Mouse (Mus musculus) neutrophil, adult 65 days (primary cell): ENCODE results near the gene Unk. TPM values are rescaled to one million over a fixed set of nuclear protein-coding genes. Genes with fewer than 3 reads are reported as not detected.

Experiments
- total RNA-seq: library from RNA; stranded (reverse); gene quantifications from 2 replicates; pipeline ENCODE4 v1.2.4, GENCODE M21; 2023

The Unk gene
- total RNA-seq: 22.2 and 26.7 TPM in 2 replicates

DNA sequence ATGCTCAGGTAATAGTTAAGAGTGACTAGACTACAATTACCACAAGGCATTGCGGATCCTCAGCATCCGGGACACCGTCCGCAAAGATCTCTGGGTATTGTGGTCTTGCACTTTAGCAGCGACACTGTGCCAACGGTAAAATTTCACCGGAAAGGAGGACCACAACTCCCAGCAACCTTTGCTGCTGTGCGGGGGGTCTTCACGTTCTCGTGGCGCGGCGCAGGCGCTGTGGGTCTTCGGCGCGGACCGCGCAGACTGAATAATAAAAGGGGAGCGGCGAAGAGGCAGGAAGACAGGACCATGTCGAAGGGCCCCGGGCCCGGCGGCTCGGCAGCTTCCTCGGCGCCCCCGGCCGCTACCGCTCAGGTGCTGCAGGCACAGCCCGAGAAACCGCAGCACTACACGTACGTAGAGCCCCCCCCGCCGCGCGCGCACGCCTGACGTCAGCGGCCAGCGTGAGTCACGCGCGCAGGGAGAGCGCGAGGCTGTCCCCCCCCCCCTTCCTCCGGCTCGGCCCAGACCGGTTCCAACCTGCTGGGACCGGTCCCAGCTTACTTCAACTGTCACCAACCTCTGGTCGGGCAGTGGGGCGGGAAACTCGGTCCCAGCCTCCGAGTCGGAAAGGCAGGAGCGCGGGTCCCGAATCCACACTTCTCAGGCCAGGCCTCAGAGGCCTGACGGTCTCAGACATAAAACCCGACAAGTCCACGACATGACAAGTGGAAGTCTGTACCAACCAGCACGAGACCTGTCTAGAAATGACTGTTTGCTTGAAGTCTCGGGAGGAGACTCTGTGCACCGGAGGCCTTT is at the start of gene Unk:
Gene Unk (plus strand): TSS at position 235 of the 810 bp plus-strand sequence.

GRCm38 (mm10) chr11:116012262-116012947 is 17.7 kb upstream of the Unk start, which contains the start of gene Galk1:
Gene Galk1, minus strand, starts transcription at chr11:116012719.

DNA sequence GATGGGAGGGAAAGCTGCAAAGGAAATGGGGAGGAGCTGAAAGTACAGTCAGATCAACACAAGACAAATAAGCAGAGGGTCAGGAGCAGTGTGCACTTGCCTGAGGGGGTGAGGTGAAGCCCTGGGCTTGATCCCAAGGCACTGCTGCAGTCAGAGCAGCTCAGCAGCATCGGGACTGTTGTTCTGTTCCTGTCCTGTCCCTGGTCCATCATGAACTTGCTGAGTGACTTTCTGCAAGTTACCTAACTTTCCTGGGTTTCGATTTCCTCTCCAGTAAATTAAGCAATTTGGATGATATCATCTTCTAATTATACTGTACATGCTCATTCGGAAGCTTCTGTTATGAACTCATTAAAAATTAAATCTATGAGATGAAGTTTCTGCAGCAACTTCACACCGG is 2.4 kb upstream of the Unk start, which contains the start of gene H3f3b:
Gene H3f3b (minus strand): TSS at position 207 of the 400 bp plus-strand sequence.

GRCm38 (mm10) chr11:116077446-116078204 is 47.5 kb downstream of the Unk start, which contains the start of gene Unc13d:
Gene Unc13d, minus strand, starts transcription at chr11:116077961.

GRCm38 (mm10) chr11:116086258-116087193 is 56.4 kb downstream of the Unk start, which contains the start of gene Wbp2:
Gene Wbp2, minus strand, starts transcription at chr11:116086995.

Other genes with a start within 250 kb of the Unk start
- 0.82 and 1.0 TPM in 2 replicates for gene Caskin2, start 216.7 kb upstream of the Unk start, total RNA-seq
- gene Tsen54, start 215.6 kb upstream of the Unk start, total RNA-seq: 3.1 and 4.5 TPM in 2 replicates
- 2.6 and 4.2 TPM in 2 replicates for gene Llgl2, start 206.3 kb upstream of the Unk start, total RNA-seq
- gene Myo15b, start 171.9 kb upstream of the Unk start, total RNA-seq: 0.93 and 2.3 TPM in 2 replicates
- gene Smim5, start 130.4 kb upstream of the Unk start, total RNA-seq: 52.4 and 59.6 TPM in 2 replicates
- gene Smim6, start 118.3 kb upstream of the Unk start, total RNA-seq: 4.6 and 6.4 TPM in 2 replicates
- gene Sap30bp, start 97.0 kb upstream of the Unk start, total RNA-seq: 34.7 and 50.0 TPM in 2 replicates
- gene Recql5, start 96.8 kb upstream of the Unk start, total RNA-seq: 22.0 and 28.2 TPM in 2 replicates
- gene Itgb4, start 55.6 kb upstream of the Unk start, total RNA-seq: 0.13 TPM in 1 of 2 replicates, not detected in the other
- gene Galk1, start 17.6 kb upstream of the Unk start, total RNA-seq: 4.9 and 6.7 TPM in 2 replicates
- 3,437 and 4,057 TPM in 2 replicates for gene H3f3b, start 2.4 kb upstream of the Unk start, total RNA-seq
- gene Unc13d, start 47.6 kb downstream of the Unk start, total RNA-seq: 94.4 and 118 TPM in 2 replicates
- gene Wbp2, start 56.7 kb downstream of the Unk start, total RNA-seq: 177 and 178 TPM in 2 replicates
- gene Trim47, start 96.9 kb downstream of the Unk start, total RNA-seq: 0.23 and 0.47 TPM in 2 replicates
- gene Trim65, start 100.8 kb downstream of the Unk start, total RNA-seq: 4.5 and 4.6 TPM in 2 replicates
- 11.5 and 13.4 TPM in 2 replicates for gene Mrpl38, start 108.5 kb downstream of the Unk start, total RNA-seq
- gene Fbf1, start 137.8 kb downstream of the Unk start, total RNA-seq: 5.1 and 6.4 TPM in 2 replicates
- gene Ten1, start 168.5 kb downstream of the Unk start, total RNA-seq: 22.5 and 27.5 TPM in 2 replicates
- gene Acox1, start 168.7 kb downstream of the Unk start, total RNA-seq: 28.7 and 32.6 TPM in 2 replicates
- 0.06 and 0.11 TPM in 2 replicates for gene Evpl, start 207.8 kb downstream of the Unk start, total RNA-seq
- gene Srp68, start 243.9 kb downstream of the Unk start, total RNA-seq: 34.3 and 39.9 TPM in 2 replicates